In genomic region chr1:105990911-105991761, GRCm38 (mm10) we compare ENCODE assay signal across 8 mouse cellular contexts. TPM values are rescaled to one million over a fixed set of nuclear protein-coding genes. Genes with fewer than 3 reads are reported as not detected.
DNase-seq lines count a peak whose midpoint lies in the region; ATAC-seq and TF ChIP-seq lines count a peak whose summit lies in the region.

No protein-coding gene starts in this region.

- no peaks in the 10 kb centered on the region for H3K9me3 ChIP-seq in limb, embryonic 13.5 days
- no peaks in the 10 kb centered on the region for H3K9me3 ChIP-seq in midbrain, embryonic 14.5 days (ENCODE audit: control insufficient read depth, low read length)

- DNase-seq in 416B (ENCODE audit: low read depth), result peak; percentile 58
- peak; percentile 76 for DNase-seq in adrenal gland, postnatal 10 days
- peak; percentile 66 for DNase-seq in embryo, embryonic 9.5 days (ENCODE audit: extremely low spot score)
- DNase-seq in heart, adult 11 months, result peak; percentile 97
- peak; percentile 75 for DNase-seq in kidney, adult 18-20 months
- DNase-seq in midbrain, embryonic 14.5 days, result peak; percentile 82
- DNase-seq in spleen, adult 2 months (ENCODE audit: low read depth in 1 of 2, low spot score in 2 of 2), result peak; percentile 39 to 68

- peak; percentile 42 for ATAC-seq in limb, embryonic 13.5 days (ENCODE audit: low FRiP score, low read depth)
- ATAC-seq in midbrain, embryonic 14.5 days (ENCODE audit: low FRiP score, low TSS enrichment), result peak; percentile 32

- peak overlapping the region; percentile 96 for H3K4me2 ChIP-seq in limb, embryonic 13.5 days (replicated peaks)
- H3K4me2 ChIP-seq in midbrain, embryonic 14.5 days (ENCODE audit: low read length), result peak overlapping the region; percentile 99

- peaks cover 29% of the 10 kb centered on the region for H3K4me1 ChIP-seq in limb, embryonic 13.5 days
- peaks cover 24% of the 10 kb centered on the region for H3K4me1 ChIP-seq in midbrain, embryonic 14.5 days (ENCODE audit: control insufficient read depth, insufficient read depth, low read length)
- H3K4me1 ChIP-seq in spleen, adult 2 months (ENCODE audit: control insufficient read depth, insufficient read depth, insufficient read length), result peaks cover 8% of the 10 kb centered on the region

- under 1% methylated on average over 88 of the region's 104 CpGs for WGBS in limb, embryonic 13.5 days
- under 1% methylated on average over 97 of the region's 104 CpGs for WGBS in midbrain, embryonic 14.5 days
- 4% methylated on average over 99 of the region's 104 CpGs for WGBS in spleen, adult 2 months

- H3K27ac ChIP-seq in limb, embryonic 13.5 days, result peak overlapping the region; percentile 91
- H3K27ac ChIP-seq in midbrain, embryonic 14.5 days (replicated peaks; ENCODE audit: low read depth, low read length), result peak overlapping the region; percentile 94
- H3K27ac ChIP-seq in spleen, adult 2 months (ENCODE audit: insufficient read depth, low read length), result peak overlapping the region; percentile 94

- H3K9ac ChIP-seq in limb, embryonic 13.5 days, result peak overlapping the region; percentile 89
- peak overlapping the region; percentile 72 for H3K9ac ChIP-seq in midbrain, embryonic 14.5 days (replicated peaks; ENCODE audit: low read length)

- no peaks in the 10 kb centered on the region for H3K36me3 ChIP-seq in limb, embryonic 13.5 days
- H3K36me3 ChIP-seq in midbrain, embryonic 14.5 days (ENCODE audit: control insufficient read depth, insufficient read depth, low read length), result no peaks in the 10 kb centered on the region
- H3K36me3 ChIP-seq in spleen, adult 2 months (ENCODE audit: control insufficient read depth, insufficient read depth, low read length), result no peaks in the 10 kb centered on the region

- peak; percentile 11; the same call in 1 of the 2 replicates for TF ChIP-seq POLR2A in spleen, adult 2 months (IDR thresholded peaks at IDR 0.05; ENCODE audit: low read depth, low read length)

- peak overlapping the region; percentile 80 for H3K4me3 ChIP-seq in limb, embryonic 13.5 days
- H3K4me3 ChIP-seq in midbrain, embryonic 14.5 days (replicated peaks; ENCODE audit: low read depth, low read length), result peak overlapping the region; percentile 80
- H3K4me3 ChIP-seq in spleen, adult 2 months (ENCODE audit: extremely low read depth, insufficient read depth, insufficient read length), result peak overlapping the region; percentile 97

- no peak for TF ChIP-seq CTCF in spleen, adult 2 months (IDR thresholded peaks at IDR 0.05; ENCODE audit: extremely low read depth, insufficient read depth, insufficient read length, insufficient replicate concordance)

- H3K27me3 ChIP-seq in limb, embryonic 13.5 days, result 0 out of 2 replicates have a peak, but pooled peaks cover 5% of the 10 kb centered on the region
- no peaks in the 10 kb centered on the region for H3K27me3 ChIP-seq in midbrain, embryonic 14.5 days (ENCODE audit: control insufficient read depth, insufficient read depth, low read length)
- no peaks in the 10 kb centered on the region for H3K27me3 ChIP-seq in spleen, adult 2 months (ENCODE audit: control insufficient read depth, insufficient read depth, low read length)

RNA-seq across cellular contexts. Expression of gene Zcchc2, which starts 0.9 kb away (rescaled TPM):
- 10 to 100 TPM; 14.0 to 16.3 TPM for total RNA-seq in adrenal gland, postnatal 10 days (2021)
- 2.2 and 2.4 TPM in 2 replicates for polyA plus RNA-seq in limb, embryonic 13.5 days (2015; fragmentation: Nextera tagmentation; extraction: Ambion mirVana)
- 2.6 and 2.8 TPM in 2 replicates for polyA plus RNA-seq in midbrain, embryonic 14.5 days (2014; fragmentation: Nextera tagmentation; extraction: Ambion mirVana)
- polyA plus RNA-seq in spleen, adult 2 months (2012; rRNA removed), result 16.9 and 20.0 TPM in 2 replicates

Comparison
In these comparisons a context has a peak if more than half of its experiments do, and no peak if none do; other contexts are left out.
1. Peak in every context shown above with its lines: DNase-seq, ATAC-seq, H3K4me3 ChIP-seq and H3K27ac ChIP-seq.